Mouse (Mus musculus): ENCODE measurements around the gene Chek2. TPM values are rescaled to one million over a fixed set of nuclear protein-coding genes. Genes with fewer than 3 reads are reported as not detected.
A peak's percentile ranks its signal among the peaks of the same experiment; 100 is the strongest.

Chek2 gene
- 10.6 and 10.9 TPM in 2 replicates for polyA plus RNA-seq (2015; fragmentation: Nextera tagmentation; extraction: Ambion mirVana)

DNA sequence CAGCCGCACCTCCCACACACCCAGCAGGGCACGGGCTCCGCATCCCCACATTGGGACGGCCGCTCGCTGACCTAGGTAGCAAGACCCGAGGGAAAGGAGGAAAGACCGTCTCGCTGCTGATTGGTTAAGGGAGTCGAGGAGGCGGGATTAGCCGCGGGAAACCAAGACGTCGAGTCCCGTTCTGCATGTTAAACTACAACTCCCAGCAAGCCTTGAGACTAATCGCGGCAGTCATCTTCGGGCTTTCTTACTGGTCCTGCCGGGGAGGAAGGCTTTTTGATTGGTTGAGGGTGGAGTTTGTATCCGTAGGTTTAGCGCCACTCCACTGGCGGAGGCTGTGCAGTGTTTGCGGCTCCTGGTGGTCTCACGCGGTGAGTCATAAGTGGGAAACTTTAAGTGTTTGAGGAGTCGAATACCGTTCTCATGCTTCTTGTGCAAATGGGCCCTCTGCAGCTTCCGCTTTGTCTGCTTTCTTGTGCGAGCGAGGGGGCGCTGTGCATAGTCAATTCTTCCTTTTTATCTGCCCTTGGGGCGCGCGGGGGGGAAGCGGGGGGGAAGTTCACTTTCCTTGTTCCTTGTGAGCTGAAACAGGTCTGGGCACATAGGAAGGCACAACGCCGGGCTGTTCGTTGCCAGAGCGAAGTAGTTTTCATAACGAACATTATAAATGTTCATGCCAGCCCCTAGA, at the start of gene Chek2, which contains the start of gene Hscb:
Gene Chek2 (plus strand): TSS at position 302 of the 688 bp plus-strand sequence.
Gene Hscb (minus strand): TSS at position 100 of the 688 bp plus-strand sequence.
- peak within 1 kb of the TSS; percentile 95 for H3K4me2 ChIP-seq (replicated peaks; ENCODE audit: low read depth)
- H3K9me3 ChIP-seq (ENCODE audit: control insufficient read depth, low read length) = no peaks in the 10 kb centered on the region
- TF ChIP-seq CTCF (IDR thresholded peaks at IDR 0.05; ENCODE audit: low read depth) (peak; percentile 68), EP300 (optimal IDR thresholded peaks at IDR 0.05) (no peak)
- peak within 1 kb of the TSS; percentile 75 for H3K4me3 ChIP-seq (ENCODE audit: low read depth, low read length)
- peak within 1 kb of the TSS; percentile 84 for H3K27ac ChIP-seq (replicated peaks)
- H3K36me3 ChIP-seq (ENCODE audit: control insufficient read depth, insufficient read depth, low read length) = no peaks in the 10 kb centered on the region
- peak; percentile 96 for DNase-seq (ENCODE audit: low spot score)
- peak; percentile 98 for ATAC-seq (ENCODE audit: low FRiP score, low TSS enrichment)
- no peaks in the 10 kb centered on the region for H3K27me3 ChIP-seq (ENCODE audit: control insufficient read depth, insufficient read depth, low read length)
- under 1% methylated on average over 41 of the region's 41 CpGs for whole genome bisulfite sequencing
- H3K4me1 ChIP-seq (replicated peaks; ENCODE audit: control insufficient read depth, insufficient read depth) = peaks cover 3% of the 10 kb centered on the region; the same call in 1 of the 2 replicates
- H3K9ac ChIP-seq (ENCODE audit: low read length) = peak within 1 kb of the TSS; percentile 73

DNA sequence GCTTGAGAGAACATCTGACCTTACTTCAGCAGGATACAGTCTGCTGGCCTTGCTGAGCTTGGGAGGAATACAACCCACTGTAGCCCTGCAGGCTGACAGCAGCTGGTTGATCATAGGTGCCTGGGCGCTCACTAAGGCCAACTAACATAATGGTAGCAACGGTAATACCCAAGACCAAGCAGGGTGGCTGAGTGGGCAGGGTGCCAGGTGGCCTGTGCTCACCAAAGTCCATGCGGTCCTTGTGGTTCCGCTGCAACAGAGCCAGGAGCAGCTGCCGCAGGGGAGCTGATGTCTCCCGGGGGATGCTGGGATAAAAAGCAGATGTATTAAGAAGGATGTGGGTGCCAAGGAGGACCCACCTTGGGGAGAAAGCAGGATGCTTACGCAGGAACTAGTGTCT, 45.4 kb upstream of the Chek2 start:
- Histone ChIP-seq H3K4me2 (replicated peaks; ENCODE audit: low read depth) (no peak overlapping the region), H3K9me3 (ENCODE audit: control insufficient read depth, low read length) (no peaks in the 10 kb centered on the region), H3K27me3 (ENCODE audit: control insufficient read depth, insufficient read depth, low read length) (no peaks in the 10 kb centered on the region), H3K4me1 (replicated peaks; ENCODE audit: control insufficient read depth, insufficient read depth) (no peaks in the 10 kb centered on the region), H3K36me3 (ENCODE audit: control insufficient read depth, insufficient read depth, low read length) (peaks cover 53% of the 10 kb centered on the region), H3K4me3 (ENCODE audit: low read depth, low read length) (no peak overlapping the region), H3K27ac (replicated peaks) (no peak overlapping the region), H3K9ac (ENCODE audit: low read length) (no peak overlapping the region)
- DNase-seq (ENCODE audit: low spot score) (no peak), ATAC-seq (ENCODE audit: low FRiP score, low TSS enrichment) (no peak)
- no peak for TF ChIP-seq CTCF (IDR thresholded peaks at IDR 0.05; ENCODE audit: low read depth)
- TF ChIP-seq EP300 (optimal IDR thresholded peaks at IDR 0.05) = no peak
- 91% methylated on average over 7 of the region's 7 CpGs for WGBS

DNA sequence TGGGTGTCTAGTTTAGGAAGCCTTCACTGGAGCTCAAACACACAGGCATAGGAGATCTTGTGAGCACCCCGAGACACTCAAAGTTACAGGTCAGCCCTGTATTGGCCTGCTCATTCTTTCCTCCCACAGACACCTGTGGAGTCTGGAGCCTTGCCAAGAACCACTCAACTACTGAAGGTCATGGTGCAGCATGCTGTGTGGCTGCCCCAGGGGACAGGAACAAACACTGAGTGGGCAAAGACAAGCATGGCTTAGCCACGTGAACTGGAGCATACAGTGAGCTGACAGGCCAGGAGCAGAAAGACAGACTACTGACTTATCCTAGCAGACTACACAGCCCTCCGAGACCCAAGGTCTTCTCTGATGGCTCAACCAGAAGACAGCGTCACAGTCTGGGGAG, 42.1 kb upstream of the Chek2 start:
- no peaks in the 10 kb centered on the region for H3K9me3 ChIP-seq (ENCODE audit: control insufficient read depth, low read length)
- H3K27ac ChIP-seq (replicated peaks) = no peak overlapping the region
- no peaks in the 10 kb centered on the region for H3K27me3 ChIP-seq (ENCODE audit: control insufficient read depth, insufficient read depth, low read length)
- TF ChIP-seq CTCF (IDR thresholded peaks at IDR 0.05; ENCODE audit: low read depth) (no peak), EP300 (optimal IDR thresholded peaks at IDR 0.05) (no peak)
- WGBS = 54% methylated on average over 4 of the region's 4 CpGs
- peaks cover 46% of the 10 kb centered on the region for H3K36me3 ChIP-seq (ENCODE audit: control insufficient read depth, insufficient read depth, low read length)
- H3K4me3 ChIP-seq (ENCODE audit: low read depth, low read length) = no peak overlapping the region
- H3K4me2 ChIP-seq (replicated peaks; ENCODE audit: low read depth) = no peak overlapping the region
- DNase-seq (ENCODE audit: low spot score) (peak; percentile 54), ATAC-seq (ENCODE audit: low FRiP score, low TSS enrichment) (peak; percentile 55; the same call in 1 of the 2 replicates)
- no peak overlapping the region for H3K9ac ChIP-seq (ENCODE audit: low read length)
- H3K4me1 ChIP-seq (replicated peaks; ENCODE audit: control insufficient read depth, insufficient read depth) = no peaks in the 10 kb centered on the region; the same call in 1 of the 2 replicates

DNA sequence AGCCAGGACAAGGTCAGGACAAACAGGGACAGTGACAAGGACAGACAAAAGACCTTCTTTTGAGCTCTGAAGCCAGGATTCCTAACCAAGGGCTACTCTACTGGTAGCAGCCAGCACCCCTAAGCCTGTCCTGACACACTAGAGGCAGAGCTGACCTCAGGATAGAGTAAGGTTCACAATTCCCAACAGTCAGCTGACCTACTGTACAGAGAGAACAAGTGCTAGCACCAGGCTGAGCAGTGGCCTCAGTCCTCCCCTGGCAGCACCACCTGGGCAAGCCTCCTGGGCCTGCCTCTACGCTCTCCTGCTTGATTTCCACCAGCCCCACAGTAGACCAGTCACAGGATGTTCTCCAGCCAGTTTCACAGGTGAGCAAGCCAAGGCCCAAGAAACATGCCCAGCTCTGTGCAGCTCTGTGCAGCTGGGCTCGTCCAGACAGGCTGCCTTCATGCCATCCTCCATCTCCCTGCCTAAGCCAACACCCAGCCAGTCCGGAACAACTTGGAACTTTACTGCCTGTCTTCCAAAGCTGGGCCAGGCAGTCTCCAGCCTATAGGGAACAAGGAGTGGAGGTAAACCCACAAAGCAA, 38.6 kb upstream of the Chek2 start:
- Histone ChIP-seq H3K9me3 (ENCODE audit: control insufficient read depth, low read length) (no peaks in the 10 kb centered on the region), H3K4me1 (replicated peaks; ENCODE audit: control insufficient read depth, insufficient read depth) (no peaks in the 10 kb centered on the region; the same call in 1 of the 2 replicates), H3K27ac (replicated peaks) (peak overlapping the region; percentile 70), H3K27me3 (ENCODE audit: control insufficient read depth, insufficient read depth, low read length) (no peaks in the 10 kb centered on the region), H3K36me3 (ENCODE audit: control insufficient read depth, insufficient read depth, low read length) (peaks cover 20% of the 10 kb centered on the region), H3K4me2 (replicated peaks; ENCODE audit: low read depth) (no peak overlapping the region), H3K4me3 (ENCODE audit: low read depth, low read length) (no peak overlapping the region), H3K9ac (ENCODE audit: low read length) (no peak overlapping the region)
- 73% methylated on average over 3 of the region's 3 CpGs for WGBS
- TF ChIP-seq EP300 (optimal IDR thresholded peaks at IDR 0.05) (no peak), CTCF (IDR thresholded peaks at IDR 0.05; ENCODE audit: low read depth) (no peak)
- DNase-seq (ENCODE audit: low spot score) (no peak), ATAC-seq (ENCODE audit: low FRiP score, low TSS enrichment) (peak; percentile 32; the same call in 1 of the 2 replicates)

DNA sequence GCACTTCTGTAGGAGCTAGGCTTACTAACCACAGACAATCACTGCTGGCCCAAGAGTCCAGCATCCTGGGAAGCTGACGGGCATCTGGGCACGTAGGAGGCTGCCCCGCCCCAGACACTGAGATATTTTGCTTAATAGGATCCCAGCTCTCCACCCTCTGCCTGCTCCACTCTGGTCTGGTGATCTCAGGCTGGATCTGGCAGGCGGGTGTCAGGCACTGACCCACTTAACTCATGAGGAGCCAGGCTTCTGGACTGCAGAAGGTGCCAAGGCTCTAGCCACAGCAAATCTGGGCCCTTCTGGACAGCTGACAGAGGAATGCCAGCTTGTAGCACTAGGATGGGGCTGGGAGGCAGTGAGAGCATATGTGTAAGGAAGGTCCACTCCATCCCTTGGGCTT, 37.6 kb upstream of the Chek2 start:
- Histone ChIP-seq H3K36me3 (ENCODE audit: control insufficient read depth, insufficient read depth, low read length) (peaks cover 14% of the 10 kb centered on the region), H3K4me2 (replicated peaks; ENCODE audit: low read depth) (no peak overlapping the region), H3K4me3 (ENCODE audit: low read depth, low read length) (no peak overlapping the region), H3K9me3 (ENCODE audit: control insufficient read depth, low read length) (no peaks in the 10 kb centered on the region), H3K27ac (replicated peaks) (peak overlapping the region; percentile 70), H3K9ac (ENCODE audit: low read length) (no peak overlapping the region), H3K4me1 (replicated peaks; ENCODE audit: control insufficient read depth, insufficient read depth) (no peaks in the 10 kb centered on the region; the same call in 1 of the 2 replicates), H3K27me3 (ENCODE audit: control insufficient read depth, insufficient read depth, low read length) (no peaks in the 10 kb centered on the region)
- WGBS = 48% methylated on average over 4 of the region's 4 CpGs
- DNase-seq (ENCODE audit: low spot score) = no peak
- ATAC-seq (ENCODE audit: low FRiP score, low TSS enrichment) = no peak
- TF ChIP-seq CTCF (IDR thresholded peaks at IDR 0.05; ENCODE audit: low read depth) (no peak), EP300 (optimal IDR thresholded peaks at IDR 0.05) (no peak)

DNA sequence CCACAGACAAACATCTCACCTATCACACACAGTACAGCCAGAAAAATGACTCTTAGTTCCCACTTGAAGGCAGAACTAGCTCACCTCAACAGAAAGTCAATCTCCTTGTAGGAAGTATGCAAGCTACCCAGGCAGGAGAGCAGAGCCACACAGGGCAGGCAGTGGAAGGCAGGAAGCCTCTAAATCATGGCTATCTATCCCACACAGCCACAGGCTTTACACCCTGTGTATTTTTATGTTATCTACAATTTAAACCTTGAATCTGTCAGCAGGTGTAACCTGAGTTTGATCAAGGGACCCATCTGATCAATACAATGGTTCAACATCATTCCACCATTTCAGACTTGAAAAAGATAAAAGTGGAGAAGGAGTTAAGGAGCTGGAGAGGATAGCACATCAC, 37.0 kb upstream of the Chek2 start:
- peaks cover under 1% of the 10 kb centered on the region; the same call in 1 of the 2 replicates for H3K4me1 ChIP-seq (replicated peaks; ENCODE audit: control insufficient read depth, insufficient read depth)
- H3K9me3 ChIP-seq (ENCODE audit: control insufficient read depth, low read length) = no peaks in the 10 kb centered on the region
- TF ChIP-seq EP300 (optimal IDR thresholded peaks at IDR 0.05) = no peak
- TF ChIP-seq CTCF (IDR thresholded peaks at IDR 0.05; ENCODE audit: low read depth) = no peak
- H3K36me3 ChIP-seq (ENCODE audit: control insufficient read depth, insufficient read depth, low read length) = peaks cover 14% of the 10 kb centered on the region
- DNase-seq (ENCODE audit: low spot score) = no peak
- H3K4me2 ChIP-seq (replicated peaks; ENCODE audit: low read depth) = no peak overlapping the region
- no peaks in the 10 kb centered on the region for H3K27me3 ChIP-seq (ENCODE audit: control insufficient read depth, insufficient read depth, low read length)
- no peak overlapping the region for H3K9ac ChIP-seq (ENCODE audit: low read length)
- H3K4me3 ChIP-seq (ENCODE audit: low read depth, low read length) = no peak overlapping the region
- ATAC-seq (ENCODE audit: low FRiP score, low TSS enrichment) = no peak
- H3K27ac ChIP-seq (replicated peaks) = no peak overlapping the region

Measured in stomach, postnatal 0 days (tissue).